Mouse (Mus musculus): ENCODE results near the gene Gdf3.
A peak's percentile ranks its signal among the peaks of the same experiment; 100 is the strongest.

Gene Gdf3

GRCm38 (mm10) chr6:122565070-122565784, 44.7 kb downstream of the Gdf3 start:
- DNase-seq (ENCODE audit: low read depth, low spot score): no peak

- DNase-seq (ENCODE audit: low read depth, low spot score): peak; percentile 77
Measured at GRCm38 (mm10) chr6:122562463-122562862, 47.4 kb downstream of the Gdf3 start.

GRCm38 (mm10) chr6:122561005-122561404, 48.9 kb downstream of the Gdf3 start:
- DNase-seq (ENCODE audit: low read depth, low spot score): no peak

- peak; percentile 94 for DNase-seq (ENCODE audit: low read depth, low spot score)
Measured at GRCm38 (mm10) chr6:122560427-122560826, 49.5 kb downstream of the Gdf3 start.

- peak; percentile 78 for DNase-seq (ENCODE audit: low read depth, low spot score)
Measured at GRCm38 (mm10) chr6:122556959-122557561, 52.8 kb downstream of the Gdf3 start.

Data from ZHBTc4 (cell line).